Mouse (Mus musculus) urinary bladder, postnatal 36 days (tissue): ENCODE measurements around the gene Atg5.
A peak's percentile ranks its signal among the peaks of the same experiment; 100 is the strongest.

Experiments used
- DNase-seq, 2 experiments: peaks; one replicate each; pipeline ENCODE4 v3.0.0; 2022; ENCODE audit warnings: low spot score in 2 of 2, mixed read lengths in 1 of 2

The Atg5 gene

DNA sequence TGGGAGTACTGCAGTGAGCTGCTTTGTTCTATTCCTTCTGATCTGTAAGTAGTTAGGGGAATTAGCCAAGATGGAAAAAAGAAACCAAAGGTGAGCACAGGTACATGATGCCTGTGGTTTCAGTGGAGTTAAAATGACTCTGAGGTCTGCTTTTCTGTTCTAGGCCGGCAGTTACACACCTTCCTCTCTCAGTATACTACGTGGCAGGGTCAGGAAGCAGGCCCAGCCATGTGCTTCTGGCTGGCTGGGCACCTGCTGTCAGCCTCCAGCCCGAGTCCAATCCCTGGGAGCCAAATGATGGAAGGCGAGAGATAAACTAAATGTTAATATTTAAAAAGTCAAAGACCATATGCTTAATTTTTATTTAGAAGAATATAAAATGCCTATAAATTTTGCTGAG is 85.3 kb downstream of the Atg5 start:
- no peak for DNase-seq

DNA sequence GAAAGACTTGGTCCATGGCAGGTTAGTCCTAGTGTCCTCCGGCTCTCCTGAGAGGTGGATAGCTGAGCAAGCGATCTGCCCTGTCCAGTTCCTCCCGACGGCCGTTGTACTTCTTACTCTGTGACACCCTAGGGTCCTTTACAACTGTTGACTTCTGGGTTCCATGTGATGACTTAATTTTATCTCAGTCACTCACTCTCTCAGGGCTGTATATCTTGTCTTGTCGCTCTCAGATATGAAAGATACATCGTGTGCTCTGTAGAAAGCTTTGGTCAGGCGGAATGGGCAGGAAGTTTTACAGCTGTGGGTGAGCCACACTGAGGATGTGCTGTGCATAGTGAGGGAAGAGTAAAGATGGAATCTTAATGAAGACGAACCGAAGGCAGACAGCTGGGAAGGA is 86.2 kb downstream of the Atg5 start:
- no peak for DNase-seq

DNA sequence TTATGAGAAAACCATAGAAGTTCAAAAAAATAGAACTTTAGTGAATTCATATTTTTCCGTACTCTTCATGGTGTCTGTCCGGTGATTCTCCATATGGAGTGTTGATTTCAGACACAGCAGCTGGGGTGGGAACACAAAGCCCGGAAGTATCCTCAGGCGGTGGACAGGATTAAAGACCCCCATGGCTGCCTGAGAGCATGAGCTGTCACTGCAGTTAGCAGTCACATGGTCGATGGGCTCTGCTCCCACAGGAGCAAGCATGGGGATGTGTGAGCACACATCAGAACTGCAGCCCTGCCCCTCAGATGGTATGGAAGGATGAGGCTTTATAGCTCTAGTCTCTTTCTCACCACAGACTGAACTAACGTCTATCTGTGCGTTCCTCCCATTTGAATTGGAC is 87.1 kb downstream of the Atg5 start:
- no peak for DNase-seq

DNA sequence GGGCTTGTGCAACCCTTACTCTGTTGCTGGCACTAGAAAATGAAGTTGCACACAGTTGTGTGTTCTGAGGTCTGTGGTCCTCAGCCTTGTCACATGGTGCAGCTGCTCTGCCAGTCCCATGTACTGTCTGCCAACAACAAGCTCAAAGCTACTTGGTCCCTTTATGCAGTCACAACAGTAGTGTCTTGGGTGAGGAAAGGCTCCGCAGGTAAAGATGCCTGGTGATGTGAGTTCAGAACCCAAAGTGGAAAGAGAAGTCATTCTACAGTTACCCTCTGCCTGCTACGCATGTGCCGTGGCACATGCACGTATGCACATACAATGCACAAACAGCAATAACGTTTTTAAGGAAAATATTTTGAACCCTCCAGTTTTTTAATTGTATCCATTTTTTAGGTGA is 88.5 kb downstream of the Atg5 start:
- DNase-seq: no peak

DNA sequence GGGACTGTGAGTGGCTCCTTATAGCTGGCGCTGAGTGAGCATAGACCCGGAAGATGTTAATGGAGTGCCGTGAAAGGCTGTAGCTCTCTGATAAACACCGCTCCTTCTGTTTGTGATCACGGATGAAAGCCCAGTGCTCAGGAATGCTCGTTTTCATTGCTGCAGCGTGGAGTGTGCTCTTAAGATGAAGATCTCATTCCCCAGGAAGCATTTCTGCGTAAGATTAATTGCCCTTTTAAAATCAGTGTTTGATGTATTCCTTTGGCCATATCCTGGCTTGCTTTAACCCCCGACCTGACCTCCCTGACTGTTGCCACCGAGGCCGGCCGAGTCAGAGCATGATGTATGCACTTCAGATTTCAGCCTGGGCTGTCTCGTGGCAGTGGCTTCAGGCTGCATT is 89.2 kb downstream of the Atg5 start:
- no peak for DNase-seq

DNA sequence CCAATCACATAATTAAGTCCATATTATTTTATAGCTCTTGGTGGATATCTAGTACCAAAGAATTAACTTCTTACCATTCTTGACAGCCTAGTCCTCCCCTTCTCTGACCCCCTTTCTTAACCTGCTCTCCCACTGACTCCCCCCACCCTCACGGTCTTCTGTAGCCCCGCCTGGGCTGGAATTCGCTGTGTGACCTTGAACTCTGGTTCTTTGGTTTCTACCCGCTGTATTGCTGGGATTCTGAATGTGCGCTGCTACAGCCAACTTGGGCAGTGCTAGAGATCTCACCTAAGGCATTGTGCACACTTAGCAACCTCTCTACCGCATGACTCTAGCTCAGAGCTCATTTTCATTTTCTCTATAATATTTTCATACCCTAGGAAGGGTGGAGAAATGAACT is 90.7 kb downstream of the Atg5 start:
- DNase-seq: no peak

DNA sequence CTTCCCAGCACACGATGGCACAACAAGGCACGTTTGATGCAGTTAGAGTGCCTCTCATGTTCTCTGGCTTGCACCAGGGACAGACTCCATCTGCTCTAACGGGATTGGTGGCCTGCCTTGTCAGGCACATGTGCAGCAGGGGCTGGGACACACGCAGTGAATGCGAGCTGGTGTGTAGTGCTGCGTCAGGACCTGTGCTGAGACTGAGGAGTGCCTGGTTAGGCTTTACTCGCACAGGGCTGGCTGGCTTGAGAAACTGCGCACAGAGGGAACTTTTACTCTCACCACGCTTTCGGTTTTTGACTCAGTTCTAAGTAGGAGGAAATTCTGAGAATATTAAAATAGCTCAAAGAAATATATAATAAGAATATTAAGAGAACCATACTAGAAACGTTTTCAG is 92.5 kb downstream of the Atg5 start:
- no peak for DNase-seq

DNA sequence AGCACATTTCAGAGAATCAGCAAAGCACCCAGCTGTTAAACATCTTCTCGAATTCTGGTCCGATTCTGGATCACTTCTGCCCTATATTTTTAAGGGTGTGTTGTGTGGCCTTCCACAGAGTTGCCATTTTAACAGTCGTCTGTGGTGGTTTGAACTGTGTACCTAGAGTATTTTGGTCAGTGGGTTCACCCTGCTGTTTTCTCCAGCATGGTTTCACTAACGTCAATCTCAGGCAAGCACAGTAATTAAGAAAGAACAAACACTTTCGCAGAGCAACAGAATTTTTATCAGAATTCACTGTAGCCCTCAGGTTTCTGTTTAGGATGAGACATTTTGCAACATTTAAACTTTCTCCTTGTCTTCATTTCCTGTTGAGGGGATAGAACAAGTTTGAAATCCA is 94.3 kb downstream of the Atg5 start:
- no peak for DNase-seq

DNA sequence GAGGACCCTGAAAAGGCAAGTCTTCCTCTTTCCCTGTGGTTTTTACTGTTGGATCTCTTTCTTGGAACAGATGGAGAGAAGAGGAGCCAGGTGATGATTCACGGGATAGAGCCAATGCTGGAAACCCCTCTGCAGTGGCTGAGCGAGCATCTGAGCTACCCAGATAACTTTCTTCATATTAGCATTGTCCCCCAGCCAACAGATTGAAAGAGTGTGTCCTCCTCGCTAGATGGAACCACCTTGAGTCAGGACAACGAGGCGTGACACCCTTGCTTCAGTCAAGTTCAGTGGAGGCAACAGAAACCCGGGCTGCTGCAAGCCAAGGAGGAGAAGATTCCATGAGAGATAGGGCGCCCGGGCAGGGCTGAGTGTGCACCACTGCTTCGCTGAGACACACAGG is 94.7 kb downstream of the Atg5 start:
- no peak for DNase-seq

DNA sequence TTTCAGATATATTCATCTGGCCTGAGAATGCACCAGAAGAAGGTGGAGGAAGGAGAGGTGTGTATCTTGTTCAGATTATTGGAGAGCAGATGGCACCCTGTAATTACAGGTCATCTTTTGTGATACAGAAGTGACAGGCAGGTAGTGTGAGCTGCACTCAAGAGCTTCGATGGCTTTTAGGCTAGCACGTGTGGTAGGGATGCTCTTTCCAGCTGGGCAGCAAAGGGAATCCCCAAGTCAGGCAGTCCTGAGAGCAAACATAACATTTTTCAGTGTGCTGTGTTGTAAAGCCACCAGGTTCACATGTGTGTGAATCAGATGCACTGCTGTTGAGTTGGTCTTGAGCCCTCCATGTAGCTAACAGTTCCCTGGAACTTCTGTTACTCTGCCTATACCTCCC is 98.0 kb downstream of the Atg5 start:
- DNase-seq: no peak

DNA sequence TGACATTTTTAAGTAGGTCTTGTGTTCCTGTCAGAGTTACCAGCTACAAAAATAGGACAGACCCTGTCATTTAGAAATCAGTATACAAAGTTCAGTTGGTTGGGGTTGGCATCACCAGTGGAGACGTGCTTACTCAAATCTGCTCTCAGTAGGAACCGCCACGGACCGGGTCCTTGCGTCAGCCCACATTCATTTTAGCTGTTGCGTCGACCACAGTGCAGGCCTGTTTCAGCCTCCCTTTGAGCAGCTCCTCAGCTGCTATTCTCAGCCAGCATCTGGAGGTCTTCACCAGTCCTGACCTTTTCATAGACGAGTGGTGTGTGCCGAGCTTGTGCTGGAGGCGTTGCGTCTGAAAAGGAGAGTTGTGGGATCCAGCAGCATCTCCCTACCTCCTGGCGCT is 98.9 kb downstream of the Atg5 start:
- DNase-seq: no peak

DNA sequence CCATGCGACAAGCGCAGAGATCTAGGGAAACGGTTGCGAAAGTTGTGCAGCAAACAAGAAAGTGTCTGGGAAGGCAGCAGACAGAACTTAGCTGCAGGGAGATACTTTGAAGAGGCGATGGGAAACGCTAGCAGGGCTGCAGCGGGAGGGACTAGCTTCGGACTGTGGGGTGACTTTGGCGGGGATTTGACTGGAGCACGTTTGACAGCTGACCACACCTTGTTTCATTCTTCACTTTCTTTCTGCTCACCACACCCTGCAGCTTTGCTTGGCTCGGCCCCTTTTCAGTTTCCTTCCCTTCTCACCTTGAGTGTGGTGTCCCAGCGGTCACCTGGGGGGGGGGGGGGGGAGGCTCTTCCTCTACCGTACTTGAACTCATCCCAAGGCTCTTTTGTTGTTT is 100.4 kb downstream of the Atg5 start:
- DNase-seq: no peak

DNA sequence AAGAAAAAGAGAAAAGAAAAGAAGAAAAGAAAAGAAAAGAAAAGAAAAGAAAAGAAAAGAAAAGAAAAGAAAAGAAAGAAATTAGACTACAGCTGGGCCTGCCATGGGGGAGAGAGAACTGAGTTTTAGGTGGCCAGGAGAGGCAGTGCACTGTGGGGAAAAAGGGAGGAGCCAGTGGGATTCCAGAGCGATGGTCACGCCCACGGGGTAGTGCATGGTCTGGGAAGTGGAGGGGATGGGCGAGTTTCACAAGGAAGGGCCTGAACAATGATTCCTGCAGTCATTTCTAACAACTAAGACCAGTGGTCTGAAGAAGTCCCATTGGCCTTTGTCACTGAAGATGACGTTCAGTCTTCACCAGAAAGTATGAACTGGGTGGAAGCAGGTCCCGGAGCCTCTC is 102.5 kb downstream of the Atg5 start:
- no peak for DNase-seq

DNA sequence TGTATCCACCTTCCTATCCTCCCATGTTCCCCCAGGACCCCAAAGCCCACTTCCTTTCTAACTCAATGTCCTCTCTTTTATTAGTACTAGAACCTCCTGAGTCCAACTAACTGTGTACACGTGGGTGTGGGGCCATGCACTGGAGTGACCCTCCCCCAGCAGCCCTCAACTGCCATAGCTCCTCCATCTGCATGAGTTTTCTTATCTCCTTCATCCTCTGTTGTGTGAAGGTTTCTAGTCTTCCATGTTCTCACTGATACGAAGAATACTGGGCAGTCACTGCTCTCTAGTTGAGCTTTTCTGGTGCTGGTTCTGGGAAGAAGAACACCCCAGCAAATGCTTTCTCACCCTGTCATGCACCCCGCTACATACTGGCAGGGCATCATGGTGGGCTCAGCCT is 104.1 kb downstream of the Atg5 start:
- DNase-seq: no peak

DNA sequence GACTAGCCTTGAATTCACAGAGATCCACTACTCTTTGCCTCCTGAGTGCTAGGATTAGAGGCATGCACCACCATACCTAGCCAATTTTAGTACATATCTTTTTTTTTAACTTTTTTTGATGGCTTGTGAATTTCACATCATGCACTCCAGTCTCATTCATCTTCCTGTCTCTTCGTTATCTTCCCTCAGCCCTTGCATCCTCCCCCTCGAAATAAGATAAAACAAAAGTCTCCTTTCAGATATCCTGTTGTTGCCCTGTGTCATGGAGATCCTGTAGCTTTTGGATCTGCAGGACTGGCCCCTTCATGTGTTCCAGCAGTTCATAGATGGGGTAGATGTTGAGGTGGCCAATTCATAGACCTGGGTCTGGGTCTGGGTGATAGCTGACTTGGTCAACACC is 106.5 kb downstream of the Atg5 start:
- DNase-seq: no peak

DNA sequence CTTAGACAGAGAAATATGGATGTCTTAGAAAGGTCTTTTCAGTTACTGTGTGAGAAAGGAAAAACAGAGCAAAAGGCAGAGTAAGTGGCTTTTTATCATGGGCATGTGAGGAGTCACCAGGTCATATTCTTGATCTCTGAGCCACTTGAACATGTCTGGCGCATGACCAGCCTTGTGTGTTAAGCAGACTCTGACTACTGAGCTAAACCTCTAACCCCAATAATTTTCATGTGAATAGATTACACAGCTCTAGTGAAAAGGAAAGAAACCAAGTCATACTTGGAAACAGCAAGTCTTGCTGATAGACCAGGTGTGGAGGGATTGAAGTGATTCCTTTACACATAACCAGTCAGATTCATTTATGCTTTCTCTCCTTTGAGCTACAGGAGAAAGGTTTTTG is 107.3 kb downstream of the Atg5 start:
- no peak for DNase-seq

DNA sequence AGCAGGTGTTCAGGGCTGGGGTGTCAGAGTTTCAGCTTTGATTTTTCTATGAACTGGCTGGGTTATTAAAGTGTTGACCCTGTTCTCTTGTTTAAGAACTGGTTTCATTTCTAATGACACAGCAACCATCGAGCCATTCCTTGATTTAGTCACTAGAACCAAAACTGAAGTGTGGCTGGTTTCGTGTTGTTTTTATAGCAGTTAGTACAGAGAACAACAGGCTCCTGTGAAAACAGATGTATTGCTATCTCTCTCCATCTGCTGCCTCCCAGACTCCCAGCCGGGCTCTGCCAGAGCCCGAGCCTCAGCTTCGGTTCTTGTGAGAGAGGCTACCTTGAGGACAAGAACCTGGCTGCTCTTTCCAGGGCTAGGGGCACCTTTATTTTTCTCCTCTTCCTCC is 109.7 kb downstream of the Atg5 start:
- DNase-seq: no peak

DNA sequence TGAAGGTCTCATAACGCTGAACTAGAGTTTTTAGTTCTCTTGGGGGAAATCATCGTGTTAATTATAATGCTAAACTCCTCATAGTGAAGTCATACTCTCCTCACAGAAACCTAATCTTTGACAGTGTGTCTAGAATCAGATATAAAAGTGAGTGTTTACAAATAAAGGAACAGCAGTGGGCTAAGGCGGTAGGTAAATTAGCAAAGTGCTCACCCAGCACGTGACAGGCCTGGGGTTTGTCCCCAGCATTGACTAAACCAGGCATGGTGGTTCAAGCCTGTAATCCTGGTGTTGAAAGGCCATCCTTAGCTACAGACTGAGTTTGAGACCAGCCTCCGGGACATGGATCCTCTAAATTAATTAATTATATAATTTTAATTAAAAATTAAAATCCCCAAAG is 110.2 kb downstream of the Atg5 start:
- DNase-seq: no peak

DNA sequence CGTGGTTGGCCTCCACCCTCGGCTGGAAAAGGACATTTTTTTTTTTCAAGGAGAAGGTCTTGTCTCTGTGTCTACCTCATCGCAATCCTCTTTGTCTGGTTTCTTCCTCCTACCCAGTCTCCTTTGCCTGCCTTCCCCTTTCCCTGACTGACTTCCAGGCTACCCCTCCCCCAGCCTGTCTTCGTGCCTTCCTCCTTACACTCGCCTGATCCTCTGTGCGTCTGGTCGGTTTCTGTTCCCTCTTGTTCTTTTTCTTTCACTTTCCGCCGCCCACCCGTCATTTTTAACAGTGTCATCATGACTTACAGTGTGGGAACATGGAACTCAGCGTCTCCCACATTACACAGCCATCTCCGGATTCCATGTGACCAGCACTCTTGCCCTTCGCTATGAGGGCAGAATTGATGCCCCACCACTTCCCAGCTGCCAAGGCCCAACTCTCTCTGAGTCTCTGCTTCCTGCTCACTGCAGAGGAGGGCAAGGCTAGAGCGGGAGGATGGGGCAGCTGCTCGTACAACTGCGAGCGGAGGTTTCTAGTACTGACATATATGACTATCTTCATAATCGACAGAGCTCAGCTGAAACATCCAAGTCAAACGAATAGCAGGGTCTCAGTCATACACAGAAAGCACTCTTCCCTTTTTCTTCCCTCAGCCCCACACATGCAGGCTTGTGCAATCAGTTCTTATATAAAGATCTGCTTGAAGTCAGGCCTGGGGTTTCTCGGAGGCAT is 112.5 kb downstream of the Atg5 start:
- DNase-seq: peak; percentile 18 to 39

DNA sequence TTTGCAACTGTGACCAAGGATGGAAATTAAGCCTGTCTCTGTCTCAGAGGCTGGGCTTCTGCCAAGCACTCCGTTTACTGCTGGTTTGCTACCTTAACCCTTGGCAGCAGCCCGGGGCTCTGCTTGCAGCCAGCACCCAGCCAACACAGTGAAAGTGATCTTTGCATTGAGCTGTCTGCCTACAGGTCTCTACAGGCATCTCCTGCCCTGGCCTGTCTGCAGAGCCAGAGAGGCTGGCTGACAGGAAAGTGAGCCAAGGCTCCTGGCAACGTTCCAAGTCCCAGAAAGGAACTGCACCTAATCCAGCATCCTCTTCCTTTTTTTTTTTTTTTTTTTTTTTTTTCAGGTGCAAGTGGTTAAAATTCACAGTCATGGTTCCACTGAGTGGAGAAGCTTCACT is 113.2 kb downstream of the Atg5 start:
- DNase-seq: peak; percentile 84 to 86

DNA sequence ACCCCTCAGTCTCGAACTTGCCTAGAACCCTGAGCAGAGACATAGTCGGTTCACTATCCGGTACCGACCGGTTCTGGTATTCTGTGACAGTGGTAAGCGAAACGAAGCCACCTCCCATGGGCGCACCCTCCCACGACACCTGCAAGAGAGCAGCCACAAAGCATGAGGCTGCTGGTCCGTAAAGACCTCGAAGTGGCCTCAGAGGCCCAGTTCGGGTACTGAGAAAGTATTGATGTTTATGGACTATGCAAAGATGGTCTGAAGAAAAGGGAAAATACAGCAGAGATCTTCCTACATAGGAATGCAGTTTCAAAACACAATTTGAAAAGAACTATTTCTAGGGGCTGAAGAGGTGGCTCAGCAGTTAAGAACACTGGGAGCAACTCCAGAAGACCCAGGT is 113.8 kb downstream of the Atg5 start:
- DNase-seq: no peak

DNA sequence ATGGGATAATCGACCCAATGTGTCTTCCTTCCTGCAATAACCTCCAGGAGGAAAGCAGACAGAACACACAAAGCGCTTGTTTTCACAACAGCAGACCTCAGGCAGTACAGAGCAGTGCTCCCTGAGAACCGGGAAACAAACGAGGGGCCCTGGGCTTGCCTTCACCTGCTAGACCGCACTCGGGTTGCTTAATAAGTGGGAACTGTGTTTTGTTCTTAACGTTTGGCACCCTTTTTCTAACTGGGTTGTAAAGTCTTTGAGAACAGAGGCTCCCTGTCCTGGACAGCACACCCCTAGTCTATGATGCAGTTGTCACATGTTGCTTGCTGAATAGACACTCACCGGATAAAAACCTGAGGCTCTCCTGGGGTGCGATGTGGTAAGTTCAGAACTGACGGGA is 115.1 kb downstream of the Atg5 start:
- no peak for DNase-seq

DNA sequence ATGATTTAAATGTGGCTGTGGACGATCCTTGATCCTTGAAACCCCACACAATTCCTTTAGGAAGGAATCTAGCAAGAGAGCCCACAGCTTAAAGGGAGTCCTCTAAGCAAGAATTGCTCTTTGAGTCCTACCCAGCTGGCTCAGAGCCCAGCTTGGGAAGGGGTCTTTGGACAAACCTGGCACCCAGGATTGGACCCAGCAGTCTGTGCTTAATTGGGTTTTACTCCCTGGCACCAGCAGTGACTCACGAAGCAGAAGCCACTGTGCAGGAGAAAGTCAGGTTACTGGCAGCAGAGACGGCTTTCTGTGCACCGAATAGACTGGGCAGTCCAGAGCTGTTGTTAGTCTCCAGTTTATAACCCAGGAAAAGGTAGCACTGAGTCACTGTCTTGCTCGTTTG is 117.1 kb downstream of the Atg5 start:
- DNase-seq: no peak

DNA sequence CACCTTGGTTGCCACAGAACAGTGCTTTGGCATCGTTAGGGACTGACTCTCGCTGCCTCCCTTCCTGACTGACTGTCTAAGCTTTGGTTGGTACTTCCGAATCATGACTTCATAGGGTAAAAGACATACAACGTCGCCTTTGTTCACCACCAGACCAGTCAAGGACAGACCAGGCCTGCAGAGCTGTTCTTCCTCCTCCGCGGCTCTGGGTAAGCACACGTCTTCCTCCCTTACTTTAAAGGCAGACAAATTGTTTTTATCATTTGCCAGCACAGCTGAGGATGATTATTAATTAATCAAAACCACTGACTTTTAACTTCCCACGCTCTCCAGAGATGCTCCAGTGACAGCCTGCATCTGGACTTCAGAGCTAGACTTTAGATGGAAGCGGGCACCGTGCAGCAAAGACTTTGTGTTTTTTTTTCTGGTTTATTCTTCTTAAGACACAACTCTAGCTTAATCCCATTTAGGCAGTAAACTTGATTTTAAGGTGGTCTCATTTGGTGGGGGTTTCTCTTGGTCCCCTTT is 120.6 kb downstream of the Atg5 start:
- DNase-seq: no peak
